Mouse (Mus musculus): ENCODE results near the gene Zfp462. TPM values are rescaled to one million over a fixed set of nuclear protein-coding genes. Genes with fewer than 3 reads are reported as not detected.
A peak's percentile ranks its signal among the peaks of the same experiment; 100 is the strongest.
"Not testable (repeated sequence)": the region's sequence is repeated elsewhere in the genome, so short reads cannot be mapped to it uniquely, and the experiment has no call there.

Zfp462 gene
- polyA plus RNA-seq (2015; fragmentation: Nextera tagmentation; extraction: Ambion mirVana): 0.06 and 0.09 TPM in 2 replicates

- Histone ChIP-seq H3K4me3 (ENCODE audit: low read depth, low read length) (peak within 1 kb of the TSS; percentile 35), H3K4me2 (ENCODE audit: low read depth, low read length) (peak within 1 kb of the TSS; percentile 28), H3K9ac (ENCODE audit: low read depth, low read length) (no peak within 1 kb of the TSS), H3K4me1 (ENCODE audit: control insufficient read depth, low read depth, low read length) (no peaks in the 10 kb centered on the region), H3K27ac (ENCODE audit: low read length) (no peak within 1 kb of the TSS), H3K36me3 (ENCODE audit: control insufficient read depth, insufficient read depth) (no peaks in the 10 kb centered on the region), H3K27me3 (ENCODE audit: control insufficient read depth, insufficient read depth, low read depth, low read length) (peaks cover 56% of the 10 kb centered on the region), H3K9me3 (replicated peaks; ENCODE audit: control insufficient read depth, low read length) (no peaks in the 10 kb centered on the region)
- ATAC-seq (ENCODE audit: low read depth): no peak
- WGBS (ENCODE audit: insufficient replicate concordance): under 1% methylated on average over 41 of the region's 43 CpGs
Observed at GRCm38 (mm10) chr4:54944921-54945430, at the start of gene Zfp462. Gene Zfp462 (plus strand): TSS chr4:54945048.

GRCm38 (mm10) chr4:54896017-54896416 is 48.8 kb upstream of the Zfp462 start:
- Histone ChIP-seq H3K9me3 (replicated peaks; ENCODE audit: control insufficient read depth, low read length) (no peaks in the 10 kb centered on the region), H3K4me1 (ENCODE audit: control insufficient read depth, low read depth, low read length) (no peaks in the 10 kb centered on the region), H3K36me3 (ENCODE audit: control insufficient read depth, insufficient read depth) (no peaks in the 10 kb centered on the region), H3K9ac (ENCODE audit: low read depth, low read length) (no peak overlapping the region), H3K4me2 (ENCODE audit: low read depth, low read length) (no peak overlapping the region), H3K4me3 (ENCODE audit: low read depth, low read length) (no peak overlapping the region), H3K27ac (ENCODE audit: low read length) (no peak overlapping the region), H3K27me3 (ENCODE audit: control insufficient read depth, insufficient read depth, low read depth, low read length) (no peaks in the 10 kb centered on the region)
- 69% methylated on average over 4 of the region's 4 CpGs for WGBS (ENCODE audit: insufficient replicate concordance)
- ATAC-seq (ENCODE audit: low read depth): no peak

- 56% methylated on average over 8 of the region's 8 CpGs for WGBS (ENCODE audit: insufficient replicate concordance)
- Histone ChIP-seq H3K4me1 (ENCODE audit: control insufficient read depth, low read depth, low read length) (no peaks in the 10 kb centered on the region), H3K27ac (ENCODE audit: low read length) (no peak overlapping the region), H3K4me3 (ENCODE audit: low read depth, low read length) (no peak overlapping the region), H3K9ac (ENCODE audit: low read depth, low read length) (no peak overlapping the region), H3K36me3 (ENCODE audit: control insufficient read depth, insufficient read depth) (no peaks in the 10 kb centered on the region), H3K27me3 (ENCODE audit: control insufficient read depth, insufficient read depth, low read depth, low read length) (no peaks in the 10 kb centered on the region), H3K4me2 (ENCODE audit: low read depth, low read length) (no peak overlapping the region), H3K9me3 (replicated peaks; ENCODE audit: control insufficient read depth, low read length) (no peaks in the 10 kb centered on the region)
- ATAC-seq (ENCODE audit: low read depth): no peak
Observed at GRCm38 (mm10) chr4:54904641-54905040, 40.2 kb upstream of the Zfp462 start.

GRCm38 (mm10) chr4:54905399-54905953 is 39.4 kb upstream of the Zfp462 start:
- Histone ChIP-seq H3K27me3 (ENCODE audit: control insufficient read depth, insufficient read depth, low read depth, low read length) (no peaks in the 10 kb centered on the region), H3K36me3 (ENCODE audit: control insufficient read depth, insufficient read depth) (no peaks in the 10 kb centered on the region), H3K9me3 (replicated peaks; ENCODE audit: control insufficient read depth, low read length) (no peaks in the 10 kb centered on the region), H3K9ac (ENCODE audit: low read depth, low read length) (no peak overlapping the region), H3K4me2 (ENCODE audit: low read depth, low read length) (no peak overlapping the region), H3K4me3 (ENCODE audit: low read depth, low read length) (no peak overlapping the region), H3K4me1 (ENCODE audit: control insufficient read depth, low read depth, low read length) (no peaks in the 10 kb centered on the region), H3K27ac (ENCODE audit: low read length) (no peak overlapping the region)
- WGBS (ENCODE audit: insufficient replicate concordance): 57% methylated on average over 7 of the region's 7 CpGs
- ATAC-seq (ENCODE audit: low read depth): no peak

- ATAC-seq (ENCODE audit: low read depth): no peak
- no peaks in the 10 kb centered on the region for H3K9me3 ChIP-seq (replicated peaks; ENCODE audit: control insufficient read depth, low read length)
- no peaks in the 10 kb centered on the region for H3K36me3 ChIP-seq (ENCODE audit: control insufficient read depth, insufficient read depth)
- no peaks in the 10 kb centered on the region for H3K27me3 ChIP-seq (ENCODE audit: control insufficient read depth, insufficient read depth, low read depth, low read length)
- 50% methylated on average over 3 of the region's 3 CpGs for WGBS (ENCODE audit: insufficient replicate concordance)
- H3K4me1 ChIP-seq (ENCODE audit: control insufficient read depth, low read depth, low read length): no peaks in the 10 kb centered on the region
- H3K9ac ChIP-seq (ENCODE audit: low read depth, low read length): no peak overlapping the region
- H3K4me2 ChIP-seq (ENCODE audit: low read depth, low read length): no peak overlapping the region
- H3K4me3 ChIP-seq (ENCODE audit: low read depth, low read length): no peak overlapping the region
- H3K27ac ChIP-seq (ENCODE audit: low read length): no peak overlapping the region
Observed at GRCm38 (mm10) chr4:54910300-54910699, 34.5 kb upstream of the Zfp462 start.

GRCm38 (mm10) chr4:54918276-54918675 is 26.6 kb upstream of the Zfp462 start:
- no peak for ATAC-seq (ENCODE audit: low read depth)
- H3K27ac ChIP-seq (ENCODE audit: low read length): no peak overlapping the region
- no peaks in the 10 kb centered on the region for H3K36me3 ChIP-seq (ENCODE audit: control insufficient read depth, insufficient read depth)
- no peaks in the 10 kb centered on the region for H3K9me3 ChIP-seq (replicated peaks; ENCODE audit: control insufficient read depth, low read length)
- H3K9ac ChIP-seq (ENCODE audit: low read depth, low read length): no peak overlapping the region
- WGBS (ENCODE audit: insufficient replicate concordance): 43% methylated on average over 3 of the region's 3 CpGs
- no peaks in the 10 kb centered on the region for H3K4me1 ChIP-seq (ENCODE audit: control insufficient read depth, low read depth, low read length)
- no peak overlapping the region for H3K4me2 ChIP-seq (ENCODE audit: low read depth, low read length)
- H3K4me3 ChIP-seq (ENCODE audit: low read depth, low read length): no peak overlapping the region
- no peaks in the 10 kb centered on the region for H3K27me3 ChIP-seq (ENCODE audit: control insufficient read depth, insufficient read depth, low read depth, low read length)

GRCm38 (mm10) chr4:54923386-54923785 is 21.5 kb upstream of the Zfp462 start:
- H3K9me3 ChIP-seq (replicated peaks; ENCODE audit: control insufficient read depth, low read length): no peaks in the 10 kb centered on the region
- H3K27ac ChIP-seq (ENCODE audit: low read length): no peak overlapping the region
- ATAC-seq (ENCODE audit: low read depth): no peak
- no peak overlapping the region for H3K9ac ChIP-seq (ENCODE audit: low read depth, low read length)
- no peaks in the 10 kb centered on the region for H3K27me3 ChIP-seq (ENCODE audit: control insufficient read depth, insufficient read depth, low read depth, low read length)
- H3K4me3 ChIP-seq (ENCODE audit: low read depth, low read length): no peak overlapping the region
- no peak overlapping the region for H3K4me2 ChIP-seq (ENCODE audit: low read depth, low read length)
- 77% methylated on average over 2 of the region's 2 CpGs for WGBS (ENCODE audit: insufficient replicate concordance)
- no peaks in the 10 kb centered on the region for H3K4me1 ChIP-seq (ENCODE audit: control insufficient read depth, low read depth, low read length)
- no peaks in the 10 kb centered on the region for H3K36me3 ChIP-seq (ENCODE audit: control insufficient read depth, insufficient read depth)

GRCm38 (mm10) chr4:54924306-54924705 is 20.5 kb upstream of the Zfp462 start:
- ATAC-seq (ENCODE audit: low read depth): no peak
- Histone ChIP-seq H3K9ac (ENCODE audit: low read depth, low read length) (no peak overlapping the region), H3K4me2 (ENCODE audit: low read depth, low read length) (no peak overlapping the region)

GRCm38 (mm10) chr4:54926456-54926855 is 18.4 kb upstream of the Zfp462 start:
- H3K4me2 ChIP-seq (ENCODE audit: low read depth, low read length); H3K27ac ChIP-seq (ENCODE audit: low read length); H3K9ac ChIP-seq (ENCODE audit: low read depth, low read length); H3K27me3 ChIP-seq (ENCODE audit: control insufficient read depth, insufficient read depth, low read depth, low read length); H3K4me3 ChIP-seq (ENCODE audit: low read depth, low read length); H3K4me1 ChIP-seq (ENCODE audit: control insufficient read depth, low read depth, low read length); H3K36me3 ChIP-seq (ENCODE audit: control insufficient read depth, insufficient read depth); ATAC-seq (ENCODE audit: low read depth); H3K9me3 ChIP-seq (replicated peaks; ENCODE audit: control insufficient read depth, low read length): not testable (repeated sequence)
- 74% methylated on average over 5 of the region's 5 CpGs for WGBS (ENCODE audit: insufficient replicate concordance)

More at GRCm38 (mm10) chr4:54924306-54924705, 20.5 kb upstream of the Zfp462 start:
- Histone ChIP-seq H3K4me1 (ENCODE audit: control insufficient read depth, low read depth, low read length) (no peaks in the 10 kb centered on the region), H3K9me3 (replicated peaks; ENCODE audit: control insufficient read depth, low read length) (no peaks in the 10 kb centered on the region), H3K4me3 (ENCODE audit: low read depth, low read length) (no peak overlapping the region), H3K27me3 (ENCODE audit: control insufficient read depth, insufficient read depth, low read depth, low read length) (no peaks in the 10 kb centered on the region), H3K27ac (ENCODE audit: low read length) (no peak overlapping the region), H3K36me3 (ENCODE audit: control insufficient read depth, insufficient read depth) (no peaks in the 10 kb centered on the region)
- 63% methylated on average over 2 of the region's 2 CpGs for WGBS (ENCODE audit: insufficient replicate concordance)

All from liver, embryonic 16.5 days (tissue).